Mouse (Mus musculus): Measurements from ENCODE around the gene Rab5if. TPM values are rescaled to one million over a fixed set of nuclear protein-coding genes. Genes with fewer than 3 reads are reported as not detected.

Rab5if gene
- total and polyA plus RNA-seq, 3 experiments = 64.4 to 116 (median 104) TPM

GRCm38 (mm10) chr2:156886084-156886631, 23.2 kb downstream of the Rab5if start:
- no peak overlapping the region for H3K4me3 ChIP-seq
- TF ChIP-seq EP300 (IDR thresholded peaks at IDR 0.05; ENCODE audit: insufficient read depth, low read depth, low read length) (no peak), CTCF (IDR thresholded peaks at IDR 0.05) (no peak), POLR2A (IDR thresholded peaks at IDR 0.05; ENCODE audit: insufficient read depth, low read depth, low read length) (no peak)
- no peaks in the 10 kb centered on the region for H3K4me1 ChIP-seq (ENCODE audit: control insufficient read depth, insufficient read depth, low read length)
- WGBS = 71% methylated on average over 10 of the region's 10 CpGs
- H3K27ac ChIP-seq = no peak overlapping the region
- no peaks in the 10 kb centered on the region for H3K27me3 ChIP-seq (ENCODE audit: control insufficient read depth, insufficient read depth, low read length)
- intact Hi-C loops (cut with DNase I) = no loop called here
- DNase-seq = no peak
- no peak overlapping the region for H3K9ac ChIP-seq (ENCODE audit: low read depth, low read length)
- no peaks in the 10 kb centered on the region for H3K36me3 ChIP-seq (ENCODE audit: control insufficient read depth, insufficient read depth, low read length)
- no peaks in the 10 kb centered on the region for H3K79me2 ChIP-seq (replicated peaks; ENCODE audit: control insufficient read depth, insufficient read depth, low read length)

GRCm38 (mm10) chr2:156887017-156887416, 24.1 kb downstream of the Rab5if start, which contains the start of gene Sla2:
Gene Sla2 (minus strand): TSS chr2:156887192.
- no peak for DNase-seq
- no peak within 1 kb of the TSS for H3K4me3 ChIP-seq
- WGBS = 45% methylated on average over 6 of the region's 6 CpGs
- no peak within 1 kb of the TSS for H3K27ac ChIP-seq
- TF ChIP-seq EP300 (IDR thresholded peaks at IDR 0.05; ENCODE audit: insufficient read depth, low read depth, low read length) (no peak), CTCF (IDR thresholded peaks at IDR 0.05) (no peak), POLR2A (IDR thresholded peaks at IDR 0.05; ENCODE audit: insufficient read depth, low read depth, low read length) (no peak)
- intact Hi-C loops (cut with DNase I) = no loop called here
- no peaks in the 10 kb centered on the region for H3K79me2 ChIP-seq (replicated peaks; ENCODE audit: control insufficient read depth, insufficient read depth, low read length)
- no peaks in the 10 kb centered on the region for H3K27me3 ChIP-seq (ENCODE audit: control insufficient read depth, insufficient read depth, low read length)
- H3K9ac ChIP-seq (ENCODE audit: low read depth, low read length) = no peak within 1 kb of the TSS
- H3K36me3 ChIP-seq (ENCODE audit: control insufficient read depth, insufficient read depth, low read length) = no peaks in the 10 kb centered on the region
- no peaks in the 10 kb centered on the region for H3K4me1 ChIP-seq (ENCODE audit: control insufficient read depth, insufficient read depth, low read length)

- Histone ChIP-seq H3K4me1 (ENCODE audit: control insufficient read depth, insufficient read depth, low read length) (no peaks in the 10 kb centered on the region), H3K9ac (ENCODE audit: low read depth, low read length) (no peak overlapping the region), H3K27me3 (ENCODE audit: control insufficient read depth, insufficient read depth, low read length) (no peaks in the 10 kb centered on the region), H3K79me2 (replicated peaks; ENCODE audit: control insufficient read depth, insufficient read depth, low read length) (no peaks in the 10 kb centered on the region), H3K27ac (no peak overlapping the region), H3K36me3 (ENCODE audit: control insufficient read depth, insufficient read depth, low read length) (no peaks in the 10 kb centered on the region), H3K4me3 (no peak overlapping the region)
- TF ChIP-seq EP300 (IDR thresholded peaks at IDR 0.05; ENCODE audit: insufficient read depth, low read depth, low read length) (no peak), CTCF (IDR thresholded peaks at IDR 0.05) (no peak), POLR2A (IDR thresholded peaks at IDR 0.05; ENCODE audit: insufficient read depth, low read depth, low read length) (no peak)
- intact Hi-C loops (cut with DNase I) = no loop called here
- no peak for DNase-seq
- 60% methylated on average over 3 of the region's 3 CpGs for WGBS
Observed at GRCm38 (mm10) chr2:156888490-156888889, 25.6 kb downstream of the Rab5if start.

- H3K36me3 ChIP-seq (ENCODE audit: control insufficient read depth, insufficient read depth, low read length) = no peaks in the 10 kb centered on the region
- intact Hi-C loops (cut with DNase I) = no loop called here
- 72% methylated on average over 3 of the region's 3 CpGs for WGBS
- H3K27ac ChIP-seq = no peak overlapping the region
- H3K4me3 ChIP-seq = no peak overlapping the region
- H3K79me2 ChIP-seq (replicated peaks; ENCODE audit: control insufficient read depth, insufficient read depth, low read length) = no peaks in the 10 kb centered on the region
- DNase-seq = no peak
- H3K9ac ChIP-seq (ENCODE audit: low read depth, low read length) = no peak overlapping the region
- H3K27me3 ChIP-seq (ENCODE audit: control insufficient read depth, insufficient read depth, low read length) = no peaks in the 10 kb centered on the region
- TF ChIP-seq CTCF (IDR thresholded peaks at IDR 0.05) = no peak
- TF ChIP-seq POLR2A (IDR thresholded peaks at IDR 0.05; ENCODE audit: insufficient read depth, low read depth, low read length) = no peak
- no peak for TF ChIP-seq EP300 (IDR thresholded peaks at IDR 0.05; ENCODE audit: insufficient read depth, low read depth, low read length)
- H3K4me1 ChIP-seq (ENCODE audit: control insufficient read depth, insufficient read depth, low read length) = no peaks in the 10 kb centered on the region
Observed at GRCm38 (mm10) chr2:156892240-156892639, 29.3 kb downstream of the Rab5if start.

GRCm38 (mm10) chr2:156892821-156893220, 29.9 kb downstream of the Rab5if start:
- H3K4me1 ChIP-seq (ENCODE audit: control insufficient read depth, insufficient read depth, low read length) = no peaks in the 10 kb centered on the region
- 71% methylated on average over 6 of the region's 6 CpGs for WGBS
- no peak for TF ChIP-seq CTCF (IDR thresholded peaks at IDR 0.05)
- no peak for TF ChIP-seq EP300 (IDR thresholded peaks at IDR 0.05; ENCODE audit: insufficient read depth, low read depth, low read length)
- TF ChIP-seq POLR2A (IDR thresholded peaks at IDR 0.05; ENCODE audit: insufficient read depth, low read depth, low read length) = no peak
- intact Hi-C loops (cut with DNase I) = no loop called here
- H3K36me3 ChIP-seq (ENCODE audit: control insufficient read depth, insufficient read depth, low read length) = no peaks in the 10 kb centered on the region
- no peaks in the 10 kb centered on the region for H3K79me2 ChIP-seq (replicated peaks; ENCODE audit: control insufficient read depth, insufficient read depth, low read length)
- no peaks in the 10 kb centered on the region for H3K27me3 ChIP-seq (ENCODE audit: control insufficient read depth, insufficient read depth, low read length)
- H3K27ac ChIP-seq = no peak overlapping the region
- H3K4me3 ChIP-seq = no peak overlapping the region
- no peak overlapping the region for H3K9ac ChIP-seq (ENCODE audit: low read depth, low read length)
- DNase-seq = no peak

GRCm38 (mm10) chr2:156894496-156895265, 31.8 kb downstream of the Rab5if start:
- H3K79me2 ChIP-seq (replicated peaks; ENCODE audit: control insufficient read depth, insufficient read depth, low read length) = no peaks in the 10 kb centered on the region
- intact Hi-C loops (cut with DNase I) = no loop called here
- H3K4me3 ChIP-seq = no peak overlapping the region
- no peak overlapping the region for H3K9ac ChIP-seq (ENCODE audit: low read depth, low read length)
- no peaks in the 10 kb centered on the region for H3K36me3 ChIP-seq (ENCODE audit: control insufficient read depth, insufficient read depth, low read length)
- 77% methylated on average over 15 of the region's 15 CpGs for WGBS
- H3K4me1 ChIP-seq (ENCODE audit: control insufficient read depth, insufficient read depth, low read length) = no peaks in the 10 kb centered on the region
- no peak overlapping the region for H3K27ac ChIP-seq
- DNase-seq = no peak
- H3K27me3 ChIP-seq (ENCODE audit: control insufficient read depth, insufficient read depth, low read length) = no peaks in the 10 kb centered on the region
- no peak for TF ChIP-seq POLR2A (IDR thresholded peaks at IDR 0.05; ENCODE audit: insufficient read depth, low read depth, low read length)
- TF ChIP-seq EP300 (IDR thresholded peaks at IDR 0.05; ENCODE audit: insufficient read depth, low read depth, low read length) = no peak
- TF ChIP-seq CTCF (IDR thresholded peaks at IDR 0.05) = no peak

Data from heart, adult 2 months (tissue).